Mouse (Mus musculus) ES-E14 (cell line): ENCODE data around the gene Pde4dip.

ENCODE experiments used
- CHD2 ChIP-seq: IDR thresholded peaks from 2 replicates; pipeline ENCODE4 v1.6.1; 2014; ENCODE audit warnings: mild to moderate bottlenecking, low read depth, low read length, inconsistent platforms
- HCFC1 ChIP-seq: IDR thresholded peaks from 2 replicates; pipeline ENCODE4 v1.6.1; 2012; ENCODE audit warnings: low read length, inconsistent platforms, borderline replicate concordance; ENCODE audit not compliant: insufficient read depth
- MAFK ChIP-seq: IDR thresholded peaks from 2 replicates; pipeline ENCODE4 v1.6.1; 2014; ENCODE audit warnings: mild to moderate bottlenecking, low read depth, low read length, inconsistent platforms; ENCODE audit not compliant: insufficient read depth
- ZC3H11A ChIP-seq: IDR thresholded peaks from 2 replicates; pipeline ENCODE4 v1.6.1; 2012; ENCODE audit warnings: low read depth, mild to moderate bottlenecking, inconsistent platforms, low read length, borderline replicate concordance
- ZNF384 ChIP-seq: IDR thresholded peaks from 2 replicates; pipeline ENCODE4 v1.6.1; 2012; ENCODE audit warnings: low read depth, low read length, inconsistent platforms

- TF ChIP-seq CHD2 (no peak), ZC3H11A (no peak), ZNF384 (no peak), HCFC1 (no peak), MAFK (no peak)
These were observed 221.3 kb downstream of the Pde4dip start for GRCm38 (mm10) chr3:97667093-97667675.
